Mouse (Mus musculus): ENCODE results near the gene Vmn1r189.
"Not testable (repeated sequence)": the region's sequence is repeated elsewhere in the genome, so short reads cannot be mapped to it uniquely, and the experiment has no call there.

The Vmn1r189 gene

DNA sequence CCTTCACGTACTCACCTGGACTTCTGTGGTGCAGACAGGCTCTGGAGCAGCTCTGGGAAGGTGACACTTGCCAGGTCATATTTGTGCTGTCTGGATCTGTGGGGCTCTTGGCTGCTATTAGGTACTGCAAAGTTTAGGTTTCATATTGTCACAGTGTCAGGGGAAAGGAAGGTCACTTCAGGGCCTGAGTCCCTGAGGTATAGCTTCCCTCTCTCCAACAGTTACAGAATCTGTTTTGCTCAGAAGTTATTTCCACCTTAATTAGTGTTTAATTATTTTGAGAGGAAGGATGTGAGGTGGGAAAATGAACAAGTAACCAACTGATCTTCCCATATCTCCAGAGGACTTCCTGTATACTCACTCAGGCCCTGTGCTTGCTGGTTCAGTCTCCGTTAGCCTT, at the start of gene Vmn1r189:
Gene Vmn1r189, minus strand, starts transcription at position 101 of the 400 bp plus-strand sequence.
- DNase-seq (ENCODE audit: low spot score in 2 of 2): not testable (repeated sequence)

DNA sequence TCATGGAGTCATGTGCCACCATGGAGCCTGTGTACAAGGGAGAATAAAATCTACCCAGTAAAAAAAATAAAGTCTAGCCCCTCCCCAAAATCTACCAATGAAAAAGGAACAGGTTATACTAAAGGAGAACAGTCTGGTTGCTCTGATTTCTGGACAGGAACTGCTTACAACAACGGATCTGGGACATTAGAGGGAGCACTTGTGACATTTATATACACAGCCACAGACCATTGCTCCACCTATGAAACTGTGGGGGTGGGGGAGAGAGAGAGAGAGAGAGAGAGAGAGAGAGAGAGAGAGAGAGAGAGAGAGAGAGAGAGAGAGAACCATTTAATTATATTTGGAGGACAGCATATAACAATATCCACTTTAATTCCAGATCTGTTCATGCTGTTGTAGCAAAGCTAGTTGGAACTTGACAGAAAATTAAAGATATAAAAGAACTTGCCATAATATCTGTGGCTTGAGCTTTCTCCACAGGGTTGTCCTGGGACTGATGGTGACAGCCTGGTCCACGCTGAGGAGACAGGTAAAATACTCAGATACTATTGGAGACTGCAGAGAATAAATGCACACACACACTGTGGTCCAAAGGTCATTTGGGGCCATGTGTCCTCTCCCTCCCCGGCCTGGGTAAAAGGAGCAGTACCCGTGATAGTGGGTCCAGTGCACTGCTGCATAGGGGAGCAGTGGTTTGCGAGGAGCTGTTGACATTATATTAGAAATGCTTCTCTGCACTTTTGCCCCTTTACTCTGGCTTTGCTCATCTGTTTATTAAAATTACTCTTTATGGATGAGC, 31.1 kb upstream of the Vmn1r189 start:
- not testable (repeated sequence) for DNase-seq (ENCODE audit: low spot score in 2 of 2)

DNA sequence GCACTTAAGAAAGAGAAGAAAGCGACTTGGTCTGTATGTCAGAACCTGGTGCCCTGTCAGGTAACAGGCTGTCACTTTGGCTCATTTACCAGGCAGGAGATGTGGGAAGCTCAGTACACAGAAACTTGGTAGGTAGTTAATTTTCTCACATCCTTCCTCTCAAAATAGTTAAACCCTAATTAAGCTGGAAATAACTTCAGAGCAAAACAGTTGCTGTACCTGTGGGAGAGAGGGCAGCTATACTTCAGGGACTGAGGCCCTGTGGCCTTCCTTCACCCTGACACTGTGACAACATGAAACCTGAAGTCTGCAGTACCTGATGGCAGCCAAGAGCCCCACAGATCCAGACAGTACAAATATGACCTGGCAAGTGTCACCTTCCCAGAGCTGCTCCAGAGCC, 21.5 kb downstream of the Vmn1r189 start, which contains the start of gene Vmn1r188:
Gene Vmn1r188, plus strand, starts transcription at position 301 of the 400 bp plus-strand sequence.
- DNase-seq (ENCODE audit: low spot score in 2 of 2): not testable (repeated sequence)

- DNase-seq (ENCODE audit: low spot score in 2 of 2): no peak
Observed at GRCm38 (mm10) chr13:22063468-22063867, 42.2 kb downstream of the Vmn1r189 start.

GRCm38 (mm10) chr13:22061422-22061821, 44.2 kb downstream of the Vmn1r189 start:
- no peak for DNase-seq (ENCODE audit: low spot score in 2 of 2)

GRCm38 (mm10) chr13:22053754-22054153, 51.9 kb downstream of the Vmn1r189 start:
- no peak for DNase-seq (ENCODE audit: low spot score in 2 of 2)

GRCm38 (mm10) chr13:22051523-22051859, 54.1 kb downstream of the Vmn1r189 start:
- DNase-seq (ENCODE audit: low spot score in 2 of 2): no peak

DNA sequence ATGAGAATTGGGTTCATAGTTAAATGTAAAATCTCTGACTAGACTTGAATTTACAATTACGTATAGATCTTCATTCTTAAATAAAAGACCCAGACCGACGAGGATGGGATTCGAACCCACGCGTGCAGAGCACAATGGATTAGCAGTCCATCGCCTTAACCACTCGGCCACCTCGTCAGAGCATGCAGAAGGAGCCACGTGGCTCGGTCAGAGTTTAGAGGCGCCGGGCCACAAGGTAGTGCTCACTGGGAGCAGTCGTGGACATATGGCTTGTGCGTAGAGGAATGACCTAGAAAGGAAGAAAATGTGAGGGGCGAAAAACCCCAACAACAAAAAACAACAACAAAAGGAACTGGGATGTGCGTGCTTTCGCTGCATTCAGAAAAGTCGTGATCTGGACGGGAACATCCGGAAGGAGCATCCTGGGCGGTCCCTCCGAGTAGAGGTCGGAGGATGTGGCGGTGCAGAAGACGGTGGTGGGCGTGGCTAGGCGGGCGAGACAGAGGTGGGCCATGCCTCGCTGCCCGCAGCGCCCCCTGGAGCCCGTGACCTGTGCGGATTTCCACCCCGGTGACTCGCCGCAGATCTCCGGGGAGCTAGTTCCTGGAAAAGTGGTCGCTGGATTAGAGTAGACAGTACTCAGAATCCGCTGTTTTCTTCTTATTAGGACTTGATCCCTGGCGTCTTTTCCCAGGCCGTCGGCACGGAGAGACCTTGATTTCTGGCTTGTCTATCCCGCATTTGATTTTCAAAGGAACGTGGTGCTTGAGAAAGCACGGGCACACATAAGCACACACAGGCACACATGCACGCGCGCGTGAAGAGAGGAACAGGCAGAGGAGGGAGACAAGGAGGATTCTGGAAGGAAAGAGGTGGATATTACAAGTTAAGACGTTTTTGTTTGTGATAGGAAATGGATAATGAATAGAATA, 54.8 kb downstream of the Vmn1r189 start:
- DNase-seq (ENCODE audit: low spot score in 2 of 2): peak; percentile 74 to 91

Measured in left cerebral cortex, adult 9 months (tissue).